Mouse (Mus musculus) brain, adult 2 months (tissue): ENCODE data around the gene Rrp36.

Experiments
- DNase-seq: peaks from one replicate; pipeline ENCODE4 v3.0.0; 2011; ENCODE audit warnings: low read depth, low spot score

Gene Rrp36

DNA sequence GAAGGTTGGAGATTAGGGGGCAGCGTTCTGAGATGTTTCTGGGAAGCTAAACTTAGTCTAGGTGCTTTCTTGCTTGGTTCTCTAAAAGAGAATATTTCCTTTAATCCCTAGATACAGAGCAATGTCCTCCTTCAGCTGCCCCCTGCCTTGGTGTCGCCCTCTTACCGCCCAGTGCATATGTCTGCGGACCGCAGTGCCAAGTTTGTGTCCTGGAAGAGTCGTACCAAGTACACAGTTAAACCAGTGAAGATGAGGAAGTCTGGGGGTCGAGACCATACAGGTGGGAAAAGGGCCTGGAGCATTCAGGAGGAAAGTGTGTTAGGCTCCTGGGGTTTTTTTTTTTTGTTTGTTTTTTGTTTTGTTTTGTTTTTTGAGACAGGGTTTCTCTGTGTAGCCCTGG is 26.9 kb downstream of the Rrp36 start:
- no peak for DNase-seq

DNA sequence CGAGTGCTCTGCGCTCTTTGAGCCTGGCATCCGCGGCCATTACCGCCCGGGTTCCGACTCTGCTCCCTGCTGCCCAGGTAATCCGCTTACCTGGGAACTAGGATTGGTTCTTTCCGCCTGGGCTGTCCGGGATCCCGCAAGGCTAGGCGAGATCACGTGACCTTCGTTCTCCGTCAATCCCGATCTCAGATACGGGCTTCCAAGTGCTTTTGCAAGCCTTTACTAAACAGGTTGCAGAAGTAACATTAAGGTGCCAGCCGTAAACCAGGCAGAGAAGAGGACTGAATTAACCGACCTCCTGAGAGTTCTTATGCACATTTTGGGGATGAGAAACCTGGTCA is 27.9 kb downstream of the Rrp36 start:
- DNase-seq: no peak

DNA sequence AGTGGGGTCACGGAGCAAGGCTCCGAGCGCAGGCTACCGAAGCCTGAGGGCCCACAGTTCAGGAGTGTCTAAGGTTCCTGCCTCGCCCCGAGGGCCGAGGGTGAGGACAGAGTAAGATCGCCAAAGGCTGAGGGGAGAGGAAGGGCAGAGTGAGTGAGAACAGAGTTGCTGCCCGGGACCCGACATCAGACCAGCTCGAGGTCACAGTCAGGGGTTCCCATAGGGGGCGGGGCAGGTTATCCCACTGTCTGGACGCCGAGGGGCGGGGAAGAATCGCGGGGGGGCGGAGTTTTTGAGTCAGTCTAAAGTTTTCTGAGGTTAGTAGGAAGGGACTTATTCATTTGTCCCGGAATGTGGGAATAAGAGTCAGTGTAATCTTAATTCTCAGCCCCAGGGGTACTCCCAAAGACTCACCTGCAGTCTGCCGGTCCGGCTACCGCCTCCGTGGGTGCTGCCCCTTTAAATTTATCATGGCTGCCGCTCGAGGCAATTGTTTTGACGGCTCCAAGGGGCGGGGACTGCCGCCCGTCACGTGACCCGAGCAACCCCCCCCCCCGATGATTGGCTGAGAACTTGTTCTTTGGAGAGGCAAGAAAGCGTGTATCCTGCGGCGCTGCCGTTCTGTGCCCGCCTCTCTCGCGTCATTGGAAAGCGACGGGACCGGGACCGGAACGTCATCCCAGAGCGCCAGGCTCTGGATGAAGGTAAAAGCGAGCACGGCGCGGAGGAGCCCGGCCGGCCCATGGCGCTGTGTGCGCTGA is 28.4 kb downstream of the Rrp36 start, which contains the start of the genes Klc4 and Mrpl2:
Gene Klc4 (minus strand): TSS at position 462 of the 761 bp plus-strand sequence.
Gene Mrpl2 (plus strand): TSS at position 669 of the 761 bp plus-strand sequence.
- DNase-seq: peak; percentile 99

DNA sequence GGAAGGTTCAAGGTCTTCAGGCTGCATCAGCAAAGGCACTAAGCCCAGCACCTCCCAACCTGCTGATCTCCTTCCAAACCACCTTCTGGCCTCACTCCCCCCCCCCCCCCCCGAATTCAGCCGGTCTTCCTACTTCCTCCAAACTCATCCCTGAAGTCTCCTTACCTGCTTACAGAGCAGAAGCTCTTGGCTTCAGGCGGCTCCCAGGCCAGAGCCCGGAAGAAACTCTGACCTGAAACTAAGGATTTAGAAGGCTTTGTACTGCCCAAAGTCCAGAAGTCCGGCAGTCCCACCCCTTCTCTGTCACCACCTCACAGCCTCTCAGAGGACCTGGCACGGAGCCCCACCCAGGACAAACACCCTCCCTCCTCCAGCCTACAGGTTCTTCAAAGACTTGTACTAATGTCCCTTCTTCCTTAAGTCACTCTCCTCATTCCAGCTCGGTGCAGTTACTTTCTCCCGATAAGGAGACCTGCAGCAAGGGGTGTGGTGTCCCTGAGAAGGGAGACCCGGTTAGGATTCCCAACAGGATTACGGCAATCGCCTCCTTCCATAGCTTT is 29.2 kb downstream of the Rrp36 start:
- DNase-seq: peak; percentile 37

DNA sequence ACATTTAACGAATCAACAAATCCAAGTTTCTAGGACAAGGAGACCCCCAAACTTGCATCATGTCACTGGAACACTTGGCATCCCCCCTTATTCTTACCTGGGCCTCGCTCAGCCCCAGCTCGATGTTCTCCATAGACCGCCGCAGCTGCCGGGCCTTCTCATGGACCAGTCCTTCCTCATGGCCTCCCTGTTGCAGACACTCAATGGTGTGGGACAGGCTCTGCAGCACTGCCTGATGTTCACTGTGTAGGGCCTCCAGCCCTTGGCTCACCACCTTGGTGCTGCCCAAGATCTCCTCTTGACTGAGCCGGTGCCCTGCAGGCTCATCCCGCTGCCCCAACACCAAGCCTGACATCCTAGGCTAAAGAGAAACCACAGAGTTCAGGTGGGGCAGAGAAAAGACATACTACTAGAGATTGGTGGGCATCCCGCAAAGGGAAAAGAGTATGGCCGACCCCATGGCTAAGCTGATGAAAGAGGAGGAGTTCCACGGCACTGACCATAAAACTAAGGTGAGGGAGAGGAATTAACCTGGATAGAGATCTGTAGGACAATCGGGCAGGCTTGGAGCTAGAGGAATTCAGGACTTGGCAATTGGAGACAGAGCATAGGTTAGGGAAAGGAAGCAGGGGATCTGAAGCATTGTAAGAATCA is 29.9 kb downstream of the Rrp36 start:
- no peak for DNase-seq

DNA sequence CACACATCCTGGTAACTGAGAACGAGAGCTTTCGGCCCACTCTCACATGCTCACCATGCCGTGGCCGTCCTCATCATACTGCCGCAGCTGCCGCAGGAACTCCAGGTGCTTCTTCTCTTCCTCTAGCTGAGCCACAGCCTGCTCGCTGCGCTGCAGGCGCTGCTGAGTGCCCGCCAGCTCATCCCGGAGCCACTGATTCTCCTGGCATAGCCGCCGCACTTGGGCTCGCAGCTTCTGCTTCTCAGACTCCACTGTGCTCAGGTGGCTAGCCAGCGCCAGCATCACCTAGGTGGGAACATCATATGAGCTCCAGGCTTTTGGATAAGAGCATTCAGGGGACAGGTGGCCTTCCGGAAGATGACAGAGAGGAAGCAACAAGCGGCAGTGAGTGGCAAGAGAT is 32.1 kb downstream of the Rrp36 start:
- DNase-seq: peak; percentile 28

DNA sequence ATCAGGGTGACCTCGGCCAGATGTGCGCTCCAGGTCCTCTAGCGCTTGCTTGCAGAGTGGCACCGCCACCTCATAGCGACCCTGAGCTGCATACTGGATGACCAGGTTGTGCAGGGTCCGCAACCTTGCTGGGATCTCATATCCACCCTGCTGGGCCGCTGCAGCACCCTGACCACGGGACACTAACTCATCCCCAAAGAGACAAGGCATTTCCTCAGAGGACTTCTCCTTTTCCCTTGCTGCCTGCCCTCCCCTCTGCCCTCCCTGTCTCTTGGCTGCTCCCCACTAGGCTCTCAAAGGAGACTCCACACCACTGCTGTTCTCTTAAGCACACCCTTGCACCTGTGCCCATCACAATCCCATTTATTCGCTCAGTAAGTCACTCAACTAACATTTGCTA is 34.2 kb downstream of the Rrp36 start:
- no peak for DNase-seq

DNA sequence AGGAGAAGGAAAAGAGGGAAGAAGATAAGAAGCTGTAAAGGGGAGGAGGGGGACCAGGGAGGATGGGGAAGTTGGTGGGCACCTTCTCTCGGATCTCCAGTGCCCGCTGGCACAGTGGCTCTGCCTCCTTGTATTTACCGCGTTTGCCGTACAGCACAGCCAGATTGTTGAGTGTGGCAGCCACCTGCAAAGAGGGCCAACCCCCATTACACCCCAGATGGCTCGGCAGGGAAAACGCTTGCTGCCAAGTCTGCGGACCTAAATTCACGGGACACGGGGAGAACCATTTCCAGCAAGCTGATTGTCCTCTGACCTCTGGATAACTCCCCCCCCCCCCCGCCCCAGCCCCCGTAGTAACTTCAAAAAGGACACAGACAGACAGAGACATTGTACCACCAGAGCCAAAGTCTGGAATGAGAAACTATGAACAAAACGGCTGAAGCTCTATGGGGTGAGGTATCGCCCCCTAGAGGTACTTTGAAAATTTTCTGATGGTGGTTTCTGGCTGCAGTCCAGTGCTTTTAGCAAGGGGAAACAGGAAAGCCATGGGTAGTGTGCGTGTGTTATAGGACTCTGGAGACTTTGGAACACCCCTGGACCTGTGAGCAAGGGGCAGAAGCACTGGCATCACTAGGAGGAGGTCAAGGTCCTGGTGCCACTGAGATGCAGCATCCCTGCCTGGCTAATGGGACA is 37.2 kb downstream of the Rrp36 start:
- peak; percentile 87 for DNase-seq

DNA sequence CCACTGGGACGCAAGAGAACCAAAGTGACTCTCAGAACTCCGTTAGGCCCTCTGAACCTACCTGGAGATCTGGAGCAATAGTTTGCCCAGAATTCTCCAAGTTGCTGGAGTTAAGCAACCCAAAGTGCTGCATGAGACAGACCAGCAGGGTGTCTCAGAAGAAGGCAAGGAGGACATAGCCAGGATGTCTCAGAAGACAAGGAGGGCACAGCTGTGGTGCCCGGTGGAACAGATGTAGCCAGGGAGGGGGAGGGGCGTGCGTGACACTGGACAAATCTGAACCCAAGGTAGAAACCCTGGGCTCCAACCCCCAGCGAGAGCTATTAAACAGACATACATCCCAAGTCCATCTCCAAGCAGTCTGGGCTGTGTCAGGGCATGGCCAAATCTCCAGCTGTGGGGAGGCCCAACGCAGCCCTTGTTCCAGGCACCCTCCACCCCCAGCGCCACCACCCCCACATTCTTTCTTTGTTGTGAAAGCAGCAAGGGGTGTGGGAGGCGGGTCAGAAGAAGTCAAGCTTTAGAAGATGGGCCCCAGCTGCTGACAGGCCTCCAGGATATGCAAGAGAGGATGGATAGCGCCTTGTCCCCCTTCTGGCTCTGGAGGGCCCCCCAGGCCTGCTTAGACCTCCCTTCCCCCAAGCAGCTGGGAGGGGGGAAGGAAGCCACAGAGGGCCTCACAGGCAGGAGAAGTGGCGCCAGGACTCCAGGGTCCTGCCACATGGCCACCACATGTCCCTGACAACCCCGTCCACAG is 44.3 kb downstream of the Rrp36 start:
- DNase-seq: no peak

DNA sequence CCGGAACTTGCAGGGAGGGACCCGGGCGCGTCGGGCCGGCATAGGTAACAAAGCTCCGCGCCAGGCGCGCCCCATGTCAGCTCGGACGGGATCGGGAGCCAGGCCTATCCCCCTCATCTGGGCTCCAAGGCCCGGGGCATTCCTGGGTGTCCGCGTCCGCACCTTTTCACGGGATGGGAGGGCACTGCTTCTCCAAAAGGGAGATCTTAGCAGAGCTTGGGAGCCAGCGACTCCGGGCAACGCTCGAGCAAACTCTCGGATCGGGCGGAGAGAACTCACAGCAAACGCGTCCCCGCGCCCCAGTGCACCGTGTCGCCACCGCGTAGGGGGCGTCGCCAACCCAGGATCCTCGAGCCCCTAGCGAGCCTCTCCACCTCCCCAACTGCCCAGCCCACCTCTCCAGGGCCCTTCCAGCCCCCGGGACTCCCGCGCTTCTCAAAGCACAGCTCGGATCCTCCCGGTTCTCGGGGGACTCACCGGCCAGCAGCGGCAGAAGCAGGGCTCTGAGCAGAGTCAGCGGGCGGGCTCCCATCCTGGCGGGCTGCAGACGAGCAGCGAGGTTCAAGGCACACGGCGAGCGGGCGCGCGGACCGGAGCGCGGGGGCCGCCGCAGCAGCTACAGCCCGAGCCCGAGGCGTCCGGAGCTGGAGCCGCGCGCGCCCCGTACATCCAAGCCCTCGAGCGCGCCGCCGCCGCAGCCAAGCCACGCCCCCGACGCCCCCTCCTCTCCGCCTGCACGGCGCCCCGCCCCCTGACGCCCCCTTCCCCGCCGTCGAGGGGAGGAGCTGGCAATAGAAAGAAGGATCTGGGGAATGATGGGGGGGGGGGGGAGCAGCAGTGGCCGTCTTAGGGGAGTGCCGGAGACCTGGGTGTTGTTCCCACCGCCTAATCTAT is 45.1 kb downstream of the Rrp36 start, which contains the start of gene Ptk7:
Gene Ptk7 (minus strand): TSS at position 714 of the 894 bp plus-strand sequence.
- peak; percentile 68 for DNase-seq

DNA sequence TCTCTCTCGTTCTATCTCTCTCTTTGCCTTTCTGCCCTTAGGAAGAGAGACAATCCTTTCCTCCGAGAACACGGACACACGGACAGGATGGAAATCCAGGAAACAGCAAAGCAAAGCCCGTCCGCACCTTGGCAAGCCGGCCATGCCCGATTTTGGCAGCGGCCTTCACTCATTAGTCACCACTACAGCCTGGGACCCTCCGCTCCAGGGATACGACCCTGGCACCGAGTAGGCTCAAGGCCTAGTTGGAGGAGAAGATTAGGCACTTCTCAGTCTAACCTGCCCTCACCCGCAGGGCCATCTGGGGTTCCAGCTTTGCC is 45.7 kb downstream of the Rrp36 start:
- DNase-seq: no peak

DNA sequence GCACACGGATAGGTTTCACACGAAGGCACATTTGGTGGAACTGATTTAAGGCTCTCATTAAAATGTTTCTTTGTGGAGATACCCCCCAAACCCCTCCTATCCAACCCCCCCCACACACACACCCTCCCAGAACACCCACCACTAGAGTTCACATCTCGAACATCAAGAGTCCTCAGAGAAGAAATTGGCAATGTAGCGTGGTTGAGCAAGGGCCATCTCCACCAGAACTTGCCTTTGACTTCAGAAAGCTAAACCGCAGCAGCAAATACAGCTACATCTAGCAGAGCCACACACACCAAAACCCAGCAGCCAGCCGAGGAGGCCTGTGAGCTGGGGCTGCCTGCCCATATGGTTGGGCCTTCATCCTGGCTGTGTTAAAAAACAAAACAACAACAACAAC is 46.7 kb downstream of the Rrp36 start:
- no peak for DNase-seq

DNA sequence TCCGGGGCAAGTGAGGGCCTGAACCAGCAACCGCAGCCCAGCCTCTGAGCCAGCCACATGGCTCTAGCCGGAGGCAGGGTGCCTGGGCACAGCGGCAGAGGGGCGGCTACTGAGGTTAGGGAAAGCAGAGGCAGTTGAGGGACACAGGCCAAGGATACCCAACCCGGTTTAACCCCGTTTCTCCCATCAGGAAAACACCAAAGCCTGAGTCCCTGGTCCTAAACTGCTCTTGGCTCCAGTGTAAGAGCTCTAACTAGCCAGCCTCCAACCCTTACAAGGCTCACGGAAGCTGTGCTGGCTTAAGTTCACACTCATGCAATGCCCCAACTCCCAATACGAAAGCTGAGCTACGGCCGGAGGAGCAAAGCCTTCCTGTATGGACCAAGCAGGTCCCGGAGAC is 49.6 kb downstream of the Rrp36 start:
- no peak for DNase-seq

DNA sequence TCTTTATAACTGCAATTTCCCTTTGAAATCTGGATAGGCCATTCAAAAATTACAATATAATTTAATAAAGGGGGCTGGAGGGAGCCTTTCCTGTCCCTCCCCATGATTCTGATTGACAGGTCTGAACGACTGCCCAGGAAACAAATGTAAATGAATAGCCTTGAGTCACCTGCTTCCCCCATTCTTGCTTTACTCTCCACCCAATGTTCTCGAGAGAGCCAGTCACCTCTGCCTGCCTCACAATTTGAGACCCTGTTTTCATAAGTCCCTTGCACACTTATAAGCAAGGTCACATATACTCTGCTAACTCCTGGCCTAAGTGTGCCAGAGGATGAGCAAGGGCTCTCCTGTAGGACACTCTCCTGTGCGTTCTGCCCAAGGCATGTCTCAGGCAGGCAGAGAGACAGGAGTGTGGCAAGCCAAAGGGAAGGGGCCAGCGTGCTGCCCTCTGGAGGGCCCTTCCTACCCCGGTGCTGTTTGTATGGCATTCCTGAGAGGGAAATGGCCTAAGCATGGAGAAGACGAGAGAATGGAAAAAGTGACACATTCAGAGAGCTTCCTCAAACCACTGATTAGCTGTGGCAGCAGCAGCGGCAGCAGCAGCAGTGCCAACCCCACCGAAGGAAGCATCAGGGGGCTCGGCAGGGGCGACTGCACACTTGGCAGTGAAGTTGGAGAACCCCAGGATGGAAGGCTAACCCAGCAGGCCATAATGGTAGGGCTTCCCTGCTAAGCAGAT is 50.2 kb downstream of the Rrp36 start:
- no peak for DNase-seq

DNA sequence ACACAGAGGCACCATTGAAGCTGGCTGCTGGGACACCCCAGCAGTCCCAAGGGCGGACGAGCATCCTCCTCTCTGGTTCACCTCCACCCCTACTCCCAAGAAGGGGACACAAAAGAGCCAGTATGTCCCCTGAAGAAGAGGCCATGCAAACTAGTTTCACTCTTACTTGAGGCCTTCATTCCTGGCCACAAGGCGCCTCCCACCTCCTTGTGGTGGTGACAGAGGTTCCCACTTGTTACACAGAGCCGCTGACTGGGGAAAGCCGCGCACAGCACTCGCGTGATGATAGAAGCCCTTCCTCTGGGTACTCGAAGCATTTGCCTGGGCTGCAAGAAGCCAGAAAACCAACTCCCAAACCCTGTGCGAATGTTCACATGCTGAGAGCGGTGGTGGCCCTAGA is 51.9 kb downstream of the Rrp36 start:
- no peak for DNase-seq

DNA sequence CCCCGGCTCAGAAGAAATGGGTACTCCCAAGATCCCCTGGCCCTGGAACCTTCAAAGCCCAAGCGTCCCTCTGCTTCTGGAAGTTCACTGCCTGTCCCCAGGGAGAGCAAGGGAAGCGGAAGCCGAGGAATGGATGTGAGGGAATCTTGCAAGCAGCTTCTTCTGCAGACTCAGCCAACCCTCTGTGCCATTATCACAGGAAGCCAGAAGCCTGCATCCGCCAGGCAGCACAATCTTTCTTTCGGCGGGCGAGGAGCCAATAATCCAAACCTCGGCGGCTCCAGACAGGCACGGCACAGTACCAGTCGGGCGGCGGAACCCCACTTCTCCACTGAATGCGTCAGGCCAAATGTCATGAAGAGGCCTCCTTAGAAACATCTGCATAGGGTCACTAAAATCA is 52.8 kb downstream of the Rrp36 start:
- peak; percentile 81 for DNase-seq

DNA sequence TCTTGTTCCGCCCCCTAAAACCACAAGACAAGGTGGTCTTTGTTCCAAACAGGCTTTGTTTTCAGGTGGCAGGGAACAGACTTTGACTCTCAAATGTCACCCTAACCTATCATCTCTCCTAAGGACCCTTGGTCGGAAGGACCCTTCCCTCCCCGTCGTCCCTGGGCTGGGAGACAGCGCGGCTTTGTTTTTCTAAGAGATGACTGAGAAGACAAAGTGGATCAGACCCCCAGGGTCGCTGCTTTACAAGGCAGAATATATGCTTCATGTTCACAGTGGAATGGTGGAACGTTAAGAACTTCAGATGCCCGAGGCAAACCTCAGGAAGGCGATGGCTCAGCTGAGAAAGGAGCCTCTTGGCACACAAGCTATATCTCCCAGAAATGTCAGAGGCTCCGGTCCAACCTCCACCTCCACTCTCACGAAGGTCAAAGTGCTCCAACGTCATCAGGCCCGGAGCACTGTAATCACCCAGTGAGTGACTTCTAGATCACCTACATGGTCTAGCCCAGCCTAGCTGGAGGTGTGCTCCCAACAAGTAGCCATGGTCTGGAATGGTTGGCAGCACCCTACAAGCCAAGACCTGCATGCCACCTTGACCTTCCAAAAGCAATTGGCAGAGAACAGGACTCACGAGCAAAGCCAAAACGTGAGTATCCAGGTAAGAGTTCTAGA is 54.3 kb downstream of the Rrp36 start:
- DNase-seq: no peak

DNA sequence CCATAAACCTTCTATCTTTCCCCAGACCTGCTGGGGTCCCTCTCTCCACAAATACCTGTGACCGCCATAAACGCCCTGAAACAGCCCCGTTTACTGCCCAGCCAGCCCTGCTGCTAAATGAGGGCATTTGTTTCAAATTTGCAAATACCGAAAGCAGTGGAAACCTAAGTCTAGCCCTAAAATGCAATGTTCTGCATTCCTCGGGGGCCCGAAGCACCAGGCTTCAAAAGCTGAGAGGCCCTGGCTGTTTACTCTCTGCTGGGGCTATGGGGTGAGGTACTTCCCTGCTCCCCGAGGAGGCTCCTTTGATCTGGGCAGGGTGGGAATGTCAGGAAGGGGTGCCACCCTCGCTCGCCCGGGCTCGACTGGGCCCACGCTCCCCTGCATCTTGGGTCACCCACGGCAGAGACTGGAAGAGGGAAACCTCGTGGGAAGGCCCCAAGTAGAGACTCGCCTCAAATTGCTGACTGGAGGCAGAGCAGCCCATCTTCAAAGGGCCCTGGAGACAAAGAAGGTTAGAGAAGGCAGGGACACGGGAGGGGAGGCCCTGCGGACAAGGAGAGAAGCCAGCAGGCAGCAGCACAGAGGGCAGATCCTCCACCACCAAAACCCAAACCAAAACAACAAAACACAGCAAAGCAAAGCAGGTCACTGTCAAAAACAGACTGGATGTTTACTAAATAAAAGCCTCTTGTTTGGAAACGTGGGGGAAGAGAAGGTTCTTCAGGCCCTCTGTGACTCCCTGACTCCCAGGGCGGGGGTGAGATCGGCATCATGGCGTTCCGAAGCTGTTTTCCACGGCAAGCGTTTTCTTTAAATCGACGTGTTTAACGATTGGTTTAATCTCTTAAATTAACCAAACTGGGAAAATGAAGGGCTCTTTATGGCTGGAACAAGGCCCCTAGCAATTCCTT is 55.1 kb downstream of the Rrp36 start:
- DNase-seq: no peak
